Mouse (Mus musculus): ENCODE measurements around the gene Cyp26c1. TPM values are rescaled to one million over a fixed set of nuclear protein-coding genes. Genes with fewer than 3 reads are reported as not detected.
A peak's percentile ranks its signal among the peaks of the same experiment; 100 is the strongest.

The Cyp26c1 gene
- polyA plus RNA-seq, 1 experiment from 2014 or later = not detected

DNA sequence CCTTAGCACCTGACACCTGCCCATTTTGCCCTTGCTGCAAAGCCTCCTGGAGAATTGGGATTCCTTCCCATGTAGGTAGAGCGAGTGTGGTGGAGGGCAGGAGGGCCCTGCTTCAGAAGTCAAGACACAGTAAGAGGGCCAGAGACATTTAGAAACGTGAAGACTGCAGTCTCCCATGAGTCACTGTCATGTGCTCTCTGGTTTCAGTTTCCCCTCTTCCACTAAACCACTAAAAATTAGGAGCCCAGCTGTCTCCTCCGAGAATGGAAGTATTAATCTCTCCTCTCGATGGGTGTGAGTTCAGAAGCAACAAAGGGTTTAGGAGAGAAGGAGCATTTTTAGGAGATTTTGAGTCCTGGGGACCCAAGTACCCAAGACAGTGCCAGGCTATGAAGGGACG is 4.1 kb downstream of the Cyp26c1 start:
- H3K36me3 ChIP-seq = no peaks in the 10 kb centered on the region
- H3K4me1 ChIP-seq (replicated peaks) = peaks cover 26% of the 10 kb centered on the region
- peaks cover 100% of the 10 kb centered on the region for H3K27me3 ChIP-seq
- WGBS = 31% methylated on average over 5 of the region's 5 CpGs
- no peaks in the 10 kb centered on the region for H3K9me3 ChIP-seq
- H3K4me3 ChIP-seq = no peak overlapping the region
- no peak for ATAC-seq (ENCODE audit: low read depth)
- H3K27ac ChIP-seq (replicated peaks) = no peak overlapping the region
- H3K4me2 ChIP-seq = no peak overlapping the region
- H3K9ac ChIP-seq = no peak overlapping the region

- no peak for ATAC-seq (ENCODE audit: low read depth)
- Histone ChIP-seq H3K36me3 (no peaks in the 10 kb centered on the region), H3K9me3 (no peaks in the 10 kb centered on the region), H3K4me1 (replicated peaks) (peaks cover 26% of the 10 kb centered on the region), H3K9ac (no peak overlapping the region), H3K27ac (replicated peaks) (no peak overlapping the region), H3K4me3 (peak overlapping the region; percentile 15; the same call in 1 of the 2 replicates), H3K4me2 (peak overlapping the region; percentile 38), H3K27me3 (peaks cover 100% of the 10 kb centered on the region)
- WGBS = 2% methylated on average over 29 of the region's 29 CpGs
Observed at GRCm38 (mm10) chr19:37690716-37691115, 5.3 kb downstream of the Cyp26c1 start.

DNA sequence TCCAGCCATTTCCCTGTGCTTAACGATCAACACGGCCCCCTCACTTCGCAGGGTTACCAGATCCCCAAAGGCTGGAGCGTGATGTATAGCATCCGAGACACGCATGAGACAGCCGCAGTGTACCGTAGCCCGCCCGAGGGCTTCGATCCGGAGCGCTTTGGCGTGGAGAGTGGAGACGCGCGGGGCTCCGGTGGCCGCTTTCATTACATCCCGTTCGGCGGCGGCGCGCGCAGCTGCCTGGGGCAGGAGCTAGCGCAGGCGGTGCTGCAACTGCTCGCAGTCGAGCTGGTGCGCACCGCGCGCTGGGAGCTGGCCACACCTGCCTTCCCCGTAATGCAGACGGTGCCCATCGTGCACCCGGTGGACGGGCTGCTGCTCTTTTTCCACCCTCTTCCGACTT is 7.5 kb downstream of the Cyp26c1 start:
- 0% methylated on average over 40 of the region's 40 CpGs for WGBS
- Histone ChIP-seq H3K4me1 (replicated peaks) (peaks cover 39% of the 10 kb centered on the region), H3K9ac (peak overlapping the region; percentile 31; the same call in 1 of the 2 replicates), H3K4me3 (peak overlapping the region; percentile 36), H3K27ac (replicated peaks) (no peak overlapping the region), H3K9me3 (no peaks in the 10 kb centered on the region), H3K4me2 (peak overlapping the region; percentile 60), H3K27me3 (peaks cover 100% of the 10 kb centered on the region), H3K36me3 (no peaks in the 10 kb centered on the region)
- peak; percentile 75 for ATAC-seq (ENCODE audit: low read depth)

DNA sequence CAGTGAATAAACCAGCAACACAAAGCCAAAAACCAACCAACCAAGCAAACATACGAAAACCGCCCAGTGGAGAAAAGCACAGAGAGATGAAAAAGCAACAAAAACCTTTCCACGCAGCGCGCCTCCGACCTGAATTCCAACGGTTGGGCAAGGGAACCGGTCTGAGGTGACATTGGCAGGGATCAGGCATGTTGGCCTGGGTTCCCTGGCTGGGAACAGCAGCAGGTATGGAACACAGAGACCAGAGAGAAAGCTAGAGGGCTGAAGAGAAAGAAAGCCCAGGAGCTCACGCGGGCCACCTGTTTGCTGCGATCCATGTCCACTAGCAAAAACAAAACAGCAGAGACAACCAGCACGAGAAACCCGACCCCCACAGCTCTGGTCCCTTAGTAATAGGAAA is 9.8 kb downstream of the Cyp26c1 start:
- H3K36me3 ChIP-seq = no peaks in the 10 kb centered on the region
- no peaks in the 10 kb centered on the region for H3K9me3 ChIP-seq
- H3K4me1 ChIP-seq (replicated peaks) = peaks cover 53% of the 10 kb centered on the region
- H3K27me3 ChIP-seq = peaks cover 100% of the 10 kb centered on the region
- WGBS = 18% methylated on average over 13 of the region's 13 CpGs
- H3K4me3 ChIP-seq = no peak overlapping the region
- no peak overlapping the region for H3K27ac ChIP-seq (replicated peaks)
- ATAC-seq (ENCODE audit: low read depth) = no peak
- no peak overlapping the region for H3K4me2 ChIP-seq
- H3K9ac ChIP-seq = no peak overlapping the region

DNA sequence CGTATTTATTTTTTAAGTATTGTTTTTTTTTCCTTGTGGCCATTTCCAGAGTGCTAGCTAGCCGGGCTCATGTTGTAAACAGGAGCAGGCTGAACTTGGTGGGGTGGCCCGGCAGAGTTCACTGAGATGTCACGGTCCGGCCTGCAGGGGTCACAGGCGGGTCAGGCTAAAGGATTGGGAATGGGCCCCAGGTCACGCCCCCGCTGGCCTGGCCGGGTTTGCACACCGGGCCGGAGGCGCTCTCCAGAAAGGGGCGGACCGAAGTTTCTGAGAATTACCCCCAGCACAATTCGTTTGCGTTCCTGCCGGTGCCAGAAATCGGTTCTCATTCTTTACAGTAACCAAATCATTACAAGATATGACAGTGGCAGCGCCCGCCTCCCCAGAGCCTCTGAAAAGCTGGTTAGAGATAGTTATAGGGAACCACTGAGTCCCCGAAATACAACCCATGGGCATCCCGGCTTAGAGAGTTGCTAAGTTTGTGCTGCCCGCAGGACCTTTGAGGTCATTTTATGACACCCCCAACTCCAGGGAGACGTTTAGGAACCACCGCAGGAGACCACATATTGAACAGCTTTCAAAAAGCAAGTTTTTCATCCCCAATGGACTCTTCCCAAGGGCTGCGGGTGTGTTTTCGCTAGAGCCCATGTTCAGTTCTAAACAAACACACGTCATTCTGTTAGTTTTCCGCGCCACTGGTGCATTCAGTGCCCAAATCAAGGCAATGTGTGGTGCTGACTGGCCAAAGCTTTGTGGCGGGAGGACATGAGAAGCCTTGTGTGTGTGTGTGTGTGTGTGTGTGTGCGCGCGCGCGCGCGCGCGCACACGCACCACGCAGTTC is 10.6 kb downstream of the Cyp26c1 start:
- WGBS = 2% methylated on average over 42 of the region's 42 CpGs
- H3K27me3 ChIP-seq = peaks cover 100% of the 10 kb centered on the region
- H3K4me3 ChIP-seq = no peak overlapping the region
- H3K36me3 ChIP-seq = no peaks in the 10 kb centered on the region
- peak overlapping the region; percentile 26 for H3K4me2 ChIP-seq
- H3K4me1 ChIP-seq (replicated peaks) = peaks cover 47% of the 10 kb centered on the region
- no peaks in the 10 kb centered on the region for H3K9me3 ChIP-seq
- H3K9ac ChIP-seq = no peak overlapping the region
- no peak overlapping the region for H3K27ac ChIP-seq (replicated peaks)
- ATAC-seq (ENCODE audit: low read depth) = no peak

DNA sequence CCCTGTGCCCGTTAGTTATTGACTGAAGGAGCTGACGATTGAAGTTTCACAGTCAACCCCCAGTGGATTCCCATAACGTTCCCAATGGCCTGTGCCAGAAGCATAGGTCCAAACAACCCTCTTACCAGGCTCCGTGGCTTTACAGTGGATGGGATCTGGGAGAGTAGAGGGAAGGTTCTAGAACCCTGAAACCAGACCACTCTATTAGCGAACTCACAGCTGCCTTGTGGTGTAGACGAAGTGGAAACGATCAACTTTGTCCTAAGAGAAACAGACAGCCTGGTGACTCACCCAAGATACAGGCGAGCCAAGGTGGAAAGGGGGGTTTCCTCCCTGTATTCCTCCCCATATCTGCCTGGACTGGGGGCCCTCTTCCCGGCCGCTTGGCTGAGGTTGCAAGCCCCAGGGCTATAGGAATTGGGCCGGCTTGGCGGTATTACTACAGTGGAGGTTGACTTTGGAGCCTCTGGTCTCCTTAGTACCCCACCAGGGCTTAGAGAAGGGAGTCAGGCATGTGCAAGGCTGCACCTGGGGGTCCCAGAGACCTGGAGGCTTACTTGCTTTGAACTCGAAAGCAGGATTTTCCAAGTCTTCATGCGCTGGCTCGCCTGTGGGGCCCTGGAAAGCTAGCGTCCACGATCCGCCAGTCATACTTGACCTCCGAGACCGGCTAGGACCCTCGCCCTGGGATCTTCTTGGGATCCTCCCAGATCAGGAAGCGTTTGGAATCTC is 11.4 kb downstream of the Cyp26c1 start:
- H3K9me3 ChIP-seq = no peaks in the 10 kb centered on the region
- H3K36me3 ChIP-seq = no peaks in the 10 kb centered on the region
- peaks cover 47% of the 10 kb centered on the region for H3K4me1 ChIP-seq (replicated peaks)
- no peak overlapping the region for H3K9ac ChIP-seq
- peaks cover 100% of the 10 kb centered on the region for H3K27me3 ChIP-seq
- 1% methylated on average over 22 of the region's 22 CpGs for WGBS
- H3K4me3 ChIP-seq = peak overlapping the region; percentile 32
- H3K27ac ChIP-seq (replicated peaks) = no peak overlapping the region
- H3K4me2 ChIP-seq = peak overlapping the region; percentile 46
- no peak for ATAC-seq (ENCODE audit: low read depth)

DNA sequence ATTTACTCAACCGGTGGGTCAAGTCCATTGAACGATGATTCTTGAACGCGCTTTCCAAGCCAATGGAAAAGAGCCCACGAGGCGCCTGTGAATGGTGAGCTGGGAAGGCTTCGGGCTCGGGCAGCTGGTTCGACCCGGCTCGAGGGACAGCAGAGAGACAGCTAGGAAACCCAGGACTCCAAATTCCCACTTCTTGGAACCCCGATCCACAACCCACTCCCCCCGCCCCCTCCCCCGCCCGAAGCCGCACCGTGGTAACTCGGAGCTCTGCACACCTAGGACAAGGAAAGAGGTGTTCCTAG is 11.9 kb downstream of the Cyp26c1 start:
- Histone ChIP-seq H3K27me3 (peaks cover 100% of the 10 kb centered on the region), H3K9ac (no peak overlapping the region), H3K4me2 (peak overlapping the region; percentile 46), H3K4me3 (peak overlapping the region; percentile 32), H3K36me3 (no peaks in the 10 kb centered on the region), H3K4me1 (replicated peaks) (peaks cover 47% of the 10 kb centered on the region), H3K9me3 (no peaks in the 10 kb centered on the region), H3K27ac (replicated peaks) (no peak overlapping the region)
- ATAC-seq (ENCODE audit: low read depth) = no peak
- under 1% methylated on average over 18 of the region's 18 CpGs for WGBS

- peak within 1 kb of the TSS; percentile 32 for H3K4me3 ChIP-seq
- peak within 1 kb of the TSS; percentile 46 for H3K4me2 ChIP-seq
- no peaks in the 10 kb centered on the region for H3K9me3 ChIP-seq
- peaks cover 100% of the 10 kb centered on the region for H3K27me3 ChIP-seq
- H3K27ac ChIP-seq (replicated peaks) = no peak within 1 kb of the TSS
- peak; percentile 44 for ATAC-seq (ENCODE audit: low read depth)
- WGBS = under 1% methylated on average over 51 of the region's 51 CpGs
- peaks cover 43% of the 10 kb centered on the region for H3K4me1 ChIP-seq (replicated peaks)
- no peak within 1 kb of the TSS for H3K9ac ChIP-seq
- H3K36me3 ChIP-seq = no peaks in the 10 kb centered on the region
Observed at GRCm38 (mm10) chr19:37697651-37698272, 12.4 kb downstream of the Cyp26c1 start, which contains the start of gene Cyp26a1. Gene Cyp26a1 (plus strand): TSS chr19:37697798.

DNA sequence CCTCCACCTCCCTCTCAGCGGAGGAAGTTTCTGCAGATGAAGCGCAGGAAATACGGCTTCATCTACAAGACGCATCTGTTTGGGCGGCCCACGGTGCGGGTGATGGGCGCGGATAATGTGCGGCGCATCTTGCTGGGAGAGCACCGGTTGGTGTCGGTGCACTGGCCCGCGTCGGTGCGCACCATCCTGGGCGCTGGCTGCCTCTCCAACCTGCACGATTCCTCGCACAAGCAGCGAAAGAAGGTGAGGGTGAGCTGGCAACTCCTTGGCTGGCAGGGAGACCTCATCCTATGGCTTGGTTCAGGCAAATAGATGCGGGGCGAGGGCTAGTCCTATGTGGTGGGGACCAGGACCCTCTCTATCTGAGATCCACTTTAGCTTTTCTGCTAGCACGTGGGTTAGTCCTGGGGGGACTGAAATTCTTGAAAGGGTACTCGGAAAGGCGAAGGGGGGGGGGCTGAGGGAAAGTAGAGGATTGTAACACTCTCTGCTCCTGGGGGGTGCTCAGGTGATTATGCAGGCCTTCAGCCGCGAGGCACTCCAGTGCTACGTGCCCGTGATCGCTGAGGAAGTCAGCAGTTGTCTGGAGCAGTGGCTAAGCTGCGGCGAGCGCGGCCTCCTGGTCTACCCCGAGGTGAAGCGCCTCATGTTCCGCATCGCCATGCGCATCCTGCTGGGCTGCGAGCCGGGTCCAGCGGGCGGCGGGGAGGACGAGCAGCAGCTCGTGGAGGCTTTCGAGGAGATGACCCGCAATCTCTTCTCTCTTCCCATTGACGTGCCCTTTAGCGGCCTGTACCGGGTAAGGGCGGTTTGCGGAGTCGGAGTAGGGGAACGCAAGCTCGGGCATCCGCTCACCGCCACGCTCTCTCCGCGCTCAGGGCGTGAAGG is 13.1 kb downstream of the Cyp26c1 start:
- H3K9ac ChIP-seq = no peak overlapping the region; the same call in 1 of the 2 replicates
- H3K36me3 ChIP-seq = no peaks in the 10 kb centered on the region
- no peak overlapping the region for H3K27ac ChIP-seq (replicated peaks)
- H3K4me3 ChIP-seq = peak overlapping the region; percentile 32
- H3K9me3 ChIP-seq = no peaks in the 10 kb centered on the region
- WGBS = 1% methylated on average over 63 of the region's 63 CpGs
- ATAC-seq (ENCODE audit: low read depth) = 0 out of 2 replicates have a peak, but pooled peaks have one; percentile 30
- H3K27me3 ChIP-seq = peaks cover 100% of the 10 kb centered on the region
- peaks cover 36% of the 10 kb centered on the region for H3K4me1 ChIP-seq (replicated peaks)
- peak overlapping the region; percentile 46 for H3K4me2 ChIP-seq

GRCm38 (mm10) chr19:37699711-37700110 is 14.3 kb downstream of the Cyp26c1 start:
- no peak overlapping the region for H3K27ac ChIP-seq (replicated peaks)
- H3K4me2 ChIP-seq = no peak overlapping the region
- H3K4me1 ChIP-seq (replicated peaks) = peaks cover 36% of the 10 kb centered on the region
- WGBS = 20% methylated on average over 9 of the region's 9 CpGs
- H3K36me3 ChIP-seq = no peaks in the 10 kb centered on the region
- no peak for ATAC-seq (ENCODE audit: low read depth)
- H3K9me3 ChIP-seq = no peaks in the 10 kb centered on the region
- H3K4me3 ChIP-seq = no peak overlapping the region
- H3K9ac ChIP-seq = no peak overlapping the region
- peaks cover 92% of the 10 kb centered on the region for H3K27me3 ChIP-seq

- ATAC-seq (ENCODE audit: low read depth) = no peak
- no peak overlapping the region for H3K4me2 ChIP-seq
- peaks cover 75% of the 10 kb centered on the region for H3K27me3 ChIP-seq
- H3K9ac ChIP-seq = no peak overlapping the region
- WGBS = 67% methylated on average over 21 of the region's 21 CpGs
- H3K4me3 ChIP-seq = no peak overlapping the region
- no peak overlapping the region for H3K27ac ChIP-seq (replicated peaks)
- peaks cover 17% of the 10 kb centered on the region for H3K4me1 ChIP-seq (replicated peaks)
- H3K9me3 ChIP-seq = no peaks in the 10 kb centered on the region
- H3K36me3 ChIP-seq = no peaks in the 10 kb centered on the region
Observed at GRCm38 (mm10) chr19:37702377-37703076, 17.1 kb downstream of the Cyp26c1 start.

Data from neural tube, embryonic 13.5 days (tissue).